Mouse (Mus musculus): ENCODE measurements at regions not wholly inside any gene's neighbourhood (a gene's known extent, or its start where the extent isn't known, plus 50 kb on each side); places are given as distances from the start of the nearest gene placed in this dataset.

GRCm38 (mm10) chr2:48172626-48173025 is 641.3 kb upstream of the Acvr2a start:
- TF ChIP-seq POLR2A (IDR thresholded peaks at IDR 0.05; ENCODE audit: borderline replicate concordance, extremely low read depth, low read depth, low read length) (no peak), CTCF (IDR thresholded peaks at IDR 0.05; ENCODE audit: insufficient read depth, low read length) (no peak)
- no peak overlapping the region for H3K4me3 ChIP-seq (replicated peaks; ENCODE audit: extremely low read depth, low read depth, low read length)
- WGBS: 56% methylated on average over 1 of the region's 1 CpGs
- no peaks in the 10 kb centered on the region for H3K4me1 ChIP-seq (ENCODE audit: control insufficient read depth, insufficient read depth, low read length)
- no peak for DNase-seq

GRCm38 (mm10) chr2:48186161-48186560 is 627.7 kb upstream of the Acvr2a start:
- WGBS: 77% methylated on average over 1 of the region's 1 CpGs
- TF ChIP-seq POLR2A (IDR thresholded peaks at IDR 0.05; ENCODE audit: borderline replicate concordance, extremely low read depth, low read depth, low read length) (no peak), CTCF (IDR thresholded peaks at IDR 0.05; ENCODE audit: insufficient read depth, low read length) (no peak)
- DNase-seq: no peak
- H3K4me1 ChIP-seq (ENCODE audit: control insufficient read depth, insufficient read depth, low read length): no peaks in the 10 kb centered on the region
- H3K4me3 ChIP-seq (replicated peaks; ENCODE audit: extremely low read depth, low read depth, low read length): no peak overlapping the region

- no peaks in the 10 kb centered on the region for H3K4me1 ChIP-seq (ENCODE audit: control insufficient read depth, insufficient read depth, low read length)
- TF ChIP-seq CTCF (IDR thresholded peaks at IDR 0.05; ENCODE audit: insufficient read depth, low read length): no peak
- H3K4me3 ChIP-seq (replicated peaks; ENCODE audit: extremely low read depth, low read depth, low read length): no peak overlapping the region
- 53% methylated on average over 2 of the region's 2 CpGs for WGBS
- no peak for DNase-seq
Observed at GRCm38 (mm10) chr2:48186609-48187008, 627.3 kb upstream of the Acvr2a start.

GRCm38 (mm10) chr2:48211804-48212203 is 602.1 kb upstream of the Acvr2a start:
- WGBS: 52% methylated on average over 1 of the region's 1 CpGs
- no peaks in the 10 kb centered on the region for H3K4me1 ChIP-seq (ENCODE audit: control insufficient read depth, insufficient read depth, low read length)
- no peak overlapping the region for H3K4me3 ChIP-seq (replicated peaks; ENCODE audit: extremely low read depth, low read depth, low read length)
- no peak for TF ChIP-seq POLR2A (IDR thresholded peaks at IDR 0.05; ENCODE audit: borderline replicate concordance, extremely low read depth, low read depth, low read length)
- TF ChIP-seq CTCF (IDR thresholded peaks at IDR 0.05; ENCODE audit: insufficient read depth, low read length): no peak
- DNase-seq: no peak

GRCm38 (mm10) chr2:48220771-48221170 is 593.1 kb upstream of the Acvr2a start:
- H3K4me3 ChIP-seq (replicated peaks; ENCODE audit: extremely low read depth, low read depth, low read length): no peak overlapping the region
- WGBS: 58% methylated on average over 3 of the region's 3 CpGs
- no peak for DNase-seq
- TF ChIP-seq CTCF (IDR thresholded peaks at IDR 0.05; ENCODE audit: insufficient read depth, low read length): no peak
- no peak for TF ChIP-seq POLR2A (IDR thresholded peaks at IDR 0.05; ENCODE audit: borderline replicate concordance, extremely low read depth, low read depth, low read length)
- H3K4me1 ChIP-seq (ENCODE audit: control insufficient read depth, insufficient read depth, low read length): no peaks in the 10 kb centered on the region; the same call in 1 of the 2 replicates

- TF ChIP-seq POLR2A (IDR thresholded peaks at IDR 0.05; ENCODE audit: borderline replicate concordance, extremely low read depth, low read depth, low read length) (no peak), CTCF (IDR thresholded peaks at IDR 0.05; ENCODE audit: insufficient read depth, low read length) (no peak)
- 46% methylated on average over 2 of the region's 2 CpGs for WGBS
- H3K4me3 ChIP-seq (replicated peaks; ENCODE audit: extremely low read depth, low read depth, low read length): no peak overlapping the region
- H3K4me1 ChIP-seq (ENCODE audit: control insufficient read depth, insufficient read depth, low read length): no peaks in the 10 kb centered on the region; the same call in 1 of the 2 replicates
- no peak for DNase-seq
Observed at GRCm38 (mm10) chr2:48223084-48223799, 590.7 kb upstream of the Acvr2a start.

- 80% methylated on average over 4 of the region's 4 CpGs for WGBS
- no peak for TF ChIP-seq POLR2A (IDR thresholded peaks at IDR 0.05; ENCODE audit: borderline replicate concordance, extremely low read depth, low read depth, low read length)
- no peak for TF ChIP-seq CTCF (IDR thresholded peaks at IDR 0.05; ENCODE audit: insufficient read depth, low read length)
- Histone ChIP-seq H3K4me1 (ENCODE audit: control insufficient read depth, insufficient read depth, low read length) (no peaks in the 10 kb centered on the region), H3K4me3 (replicated peaks; ENCODE audit: extremely low read depth, low read depth, low read length) (no peak overlapping the region)
- DNase-seq: no peak
Observed at GRCm38 (mm10) chr2:48250174-48250573, 563.7 kb upstream of the Acvr2a start.

GRCm38 (mm10) chr2:48260299-48260698 is 553.6 kb upstream of the Acvr2a start:
- DNase-seq: no peak
- WGBS: 50% methylated on average over 2 of the region's 2 CpGs
- no peak overlapping the region for H3K4me3 ChIP-seq (replicated peaks; ENCODE audit: extremely low read depth, low read depth, low read length)
- no peak for TF ChIP-seq CTCF (IDR thresholded peaks at IDR 0.05; ENCODE audit: insufficient read depth, low read length)
- TF ChIP-seq POLR2A (IDR thresholded peaks at IDR 0.05; ENCODE audit: borderline replicate concordance, extremely low read depth, low read depth, low read length): no peak
- H3K4me1 ChIP-seq (ENCODE audit: control insufficient read depth, insufficient read depth, low read length): no peaks in the 10 kb centered on the region
